Comparison of ENCODE assay signal across 17 mouse cellular contexts in the genomic region with DNA sequence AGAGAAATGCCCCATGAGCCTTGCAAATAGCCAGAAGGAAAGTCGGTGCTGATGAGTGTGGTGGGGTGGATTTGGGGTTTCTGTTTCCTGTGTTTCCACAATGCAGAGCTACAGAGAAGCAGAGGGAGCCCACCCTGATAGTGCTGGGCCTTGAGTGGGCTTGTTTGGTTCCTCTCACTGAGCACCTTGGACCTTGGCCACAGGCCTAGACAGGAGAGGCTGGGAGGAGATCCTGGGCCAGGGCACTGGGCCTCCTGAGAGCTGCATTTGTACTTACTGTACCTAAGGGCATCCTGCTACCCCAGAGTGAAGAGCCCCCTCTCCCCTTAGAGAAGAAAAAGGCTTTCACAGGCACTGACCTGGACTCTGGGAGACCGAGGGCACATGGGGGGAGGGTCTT. TPM values are rescaled to one million over a fixed set of nuclear protein-coding genes. Genes with fewer than 3 reads are reported as not detected.
DNase-seq lines count a peak whose midpoint lies in the region; ATAC-seq and TF ChIP-seq lines count a peak whose summit lies in the region.
"Had no signal": no experiment of that assay in that cellular context is flagged by ENCODE, and none has a peak within 500 bp of the region (broad histone marks: within the 10 kb centered on the region; RNA-seq: fewer than 3 reads in every experiment).

No protein-coding gene starts in this region.

- H3K4me3 ChIP-seq in gastrocnemius, adult 2 months: no peak overlapping the region
- H3K4me3 ChIP-seq in hindbrain, embryonic 10.5 days: no peak overlapping the region
- no peak overlapping the region for H3K4me3 ChIP-seq in hindbrain, postnatal 0 days (ENCODE audit: low read length)
- no peak overlapping the region for H3K4me3 ChIP-seq in midbrain, embryonic 13.5 days (replicated peaks)
- no peak overlapping the region for H3K4me3 ChIP-seq in midbrain, embryonic 11.5 days (ENCODE audit: low read depth, low read length)
- H3K4me3 ChIP-seq in forebrain, embryonic 16.5 days (replicated peaks; ENCODE audit: low read length): no peak overlapping the region
- H3K4me3 ChIP-seq: forebrain, embryonic 12.5 days; liver, embryonic 13.5 days; neural tube, embryonic 15.5 days had no signal

- no peaks in the 10 kb centered on the region for H3K27me3 ChIP-seq in hindbrain, embryonic 10.5 days (ENCODE audit: insufficient read depth, poor library complexity, severe bottlenecking)
- no peaks in the 10 kb centered on the region for H3K27me3 ChIP-seq in hindbrain, postnatal 0 days (ENCODE audit: insufficient read depth, low read length)
- H3K27me3 ChIP-seq in midbrain, embryonic 13.5 days: no peaks in the 10 kb centered on the region
- H3K27me3 ChIP-seq in midbrain, embryonic 11.5 days (ENCODE audit: control insufficient read depth, insufficient read depth, low read length): no peaks in the 10 kb centered on the region
- H3K27me3 ChIP-seq in forebrain, embryonic 16.5 days (replicated peaks; ENCODE audit: control insufficient read depth, insufficient read depth, low read length): no peaks in the 10 kb centered on the region
- H3K27me3 ChIP-seq: forebrain, embryonic 12.5 days; neural tube, embryonic 15.5 days had no signal

- no peak for ATAC-seq in hindbrain, postnatal 0 days
- ATAC-seq in midbrain, embryonic 13.5 days: no peak
- ATAC-seq in midbrain, embryonic 11.5 days (ENCODE audit: low FRiP score): no peak
- no peak for ATAC-seq in forebrain, embryonic 16.5 days
- ATAC-seq: inflammation-experienced regulatory T-cells, adult 6 months had no signal

- H3K36me3 ChIP-seq in hindbrain, embryonic 10.5 days: no peaks in the 10 kb centered on the region
- no peaks in the 10 kb centered on the region for H3K36me3 ChIP-seq in hindbrain, postnatal 0 days (ENCODE audit: insufficient read depth, low read length)
- no peaks in the 10 kb centered on the region for H3K36me3 ChIP-seq in midbrain, embryonic 13.5 days
- no peaks in the 10 kb centered on the region for H3K36me3 ChIP-seq in midbrain, embryonic 11.5 days (ENCODE audit: control insufficient read depth, insufficient read depth, low read length)
- H3K36me3 ChIP-seq in forebrain, embryonic 16.5 days (ENCODE audit: control insufficient read depth, insufficient read depth): no peaks in the 10 kb centered on the region
- H3K36me3 ChIP-seq: forebrain, embryonic 12.5 days; liver, embryonic 13.5 days; neural tube, embryonic 15.5 days had no signal

- no peak overlapping the region for H3K9ac ChIP-seq in hindbrain, postnatal 0 days (replicated peaks; ENCODE audit: low read length)
- H3K9ac ChIP-seq in midbrain, embryonic 13.5 days (replicated peaks): peak overlapping the region; percentile 10; the same call in 1 of the 2 replicates
- no peak overlapping the region for H3K9ac ChIP-seq in midbrain, embryonic 11.5 days (ENCODE audit: low read length)
- no peak overlapping the region for H3K9ac ChIP-seq in forebrain, embryonic 16.5 days (replicated peaks; ENCODE audit: low read depth, low read length)
- H3K9ac ChIP-seq: forebrain, embryonic 12.5 days; liver, embryonic 13.5 days; neural tube, embryonic 15.5 days had no signal

- intact Hi-C loops in gastrocnemius, adult 2 months (cut with DNase I): no loop called here

- DNase-seq in gastrocnemius, adult 2 months: no peak
- no peak for DNase-seq in gastrocnemius, postnatal 10 days
- no peak for DNase-seq in hindbrain, embryonic 10.5 days (ENCODE audit: low spot score)
- no peak for DNase-seq in hindbrain, postnatal 0 days (ENCODE audit: low spot score)
- no peak for DNase-seq in midbrain, embryonic 11.5 days (ENCODE audit: low spot score, missing footprints)
- no peak for DNase-seq in retina, postnatal 1 day
- DNase-seq: adrenal gland, postnatal 25 days; cerebellum, adult 8-10 months; layer of hippocampus, postnatal 36 days; left cerebral cortex, postnatal 4 days; liver, embryonic 13.5 days; lung, postnatal 14 days had no signal

- 72% methylated on average over 2 of the region's 2 CpGs for WGBS in hindbrain, embryonic 10.5 days
- WGBS in hindbrain, postnatal 0 days: 55% methylated on average over 2 of the region's 2 CpGs
- WGBS in midbrain, embryonic 13.5 days: 84% methylated on average over 2 of the region's 2 CpGs
- WGBS in midbrain, embryonic 11.5 days: 72% methylated on average over 2 of the region's 2 CpGs
- WGBS in forebrain, embryonic 16.5 days: 68% methylated on average over 2 of the region's 2 CpGs

- H3K9me3 ChIP-seq in hindbrain, embryonic 10.5 days: no peaks in the 10 kb centered on the region
- H3K9me3 ChIP-seq in hindbrain, postnatal 0 days (ENCODE audit: low read length): no peaks in the 10 kb centered on the region
- H3K9me3 ChIP-seq in midbrain, embryonic 13.5 days: no peaks in the 10 kb centered on the region
- no peaks in the 10 kb centered on the region for H3K9me3 ChIP-seq in midbrain, embryonic 11.5 days (ENCODE audit: control insufficient read depth, low read length)
- H3K9me3 ChIP-seq in forebrain, embryonic 16.5 days (ENCODE audit: control insufficient read depth, low read length): no peaks in the 10 kb centered on the region
- H3K9me3 ChIP-seq: forebrain, embryonic 12.5 days; liver, embryonic 13.5 days; neural tube, embryonic 15.5 days had no signal

- H3K4me1 ChIP-seq in hindbrain, embryonic 10.5 days (replicated peaks): peaks cover 52% of the 10 kb centered on the region
- peaks cover 8% of the 10 kb centered on the region for H3K4me1 ChIP-seq in hindbrain, postnatal 0 days (ENCODE audit: insufficient read depth, low read length)
- peaks cover 27% of the 10 kb centered on the region for H3K4me1 ChIP-seq in midbrain, embryonic 13.5 days (replicated peaks)
- H3K4me1 ChIP-seq in midbrain, embryonic 11.5 days (ENCODE audit: control insufficient read depth, insufficient read depth, low read length): peaks cover 7% of the 10 kb centered on the region
- H3K4me1 ChIP-seq in forebrain, embryonic 16.5 days (replicated peaks; ENCODE audit: control insufficient read depth, insufficient read depth, low read length): 0 out of 2 replicates have a peak, but pooled peaks cover 4% of the 10 kb centered on the region

- peak overlapping the region; percentile 80 for H3K27ac ChIP-seq in gastrocnemius, adult 2 months
- H3K27ac ChIP-seq in hindbrain, embryonic 10.5 days: peak overlapping the region; percentile 79
- no peak overlapping the region for H3K27ac ChIP-seq in hindbrain, postnatal 0 days
- H3K27ac ChIP-seq in midbrain, embryonic 13.5 days: no peak overlapping the region
- no peak overlapping the region for H3K27ac ChIP-seq in midbrain, embryonic 11.5 days (ENCODE audit: low read depth, low read length)
- H3K27ac ChIP-seq in forebrain, embryonic 16.5 days (ENCODE audit: low read length): no peak overlapping the region
- H3K27ac ChIP-seq: forebrain, embryonic 12.5 days; liver, embryonic 13.5 days; neural tube, embryonic 15.5 days had no signal

- no peak overlapping the region for H3K4me2 ChIP-seq in hindbrain, postnatal 0 days (ENCODE audit: low read depth, low read length)
- H3K4me2 ChIP-seq in midbrain, embryonic 13.5 days (replicated peaks): no peak overlapping the region
- H3K4me2 ChIP-seq in midbrain, embryonic 11.5 days: no peak overlapping the region
- no peak overlapping the region for H3K4me2 ChIP-seq in forebrain, embryonic 16.5 days (ENCODE audit: low read length)
- H3K4me2 ChIP-seq: forebrain, embryonic 12.5 days; liver, embryonic 13.5 days; neural tube, embryonic 15.5 days had no signal

- no peak for TF ChIP-seq CTCF in gastrocnemius, adult 2 months (IDR thresholded peaks at IDR 0.05)
- no peak for TF ChIP-seq CTCF in hindbrain, postnatal 0 days (IDR thresholded peaks at IDR 0.05; ENCODE audit: low read depth)

RNA-seq across cellular contexts. Expression of a gene that starts 43.4 kb away (rescaled TPM):
- total RNA-seq in gastrocnemius, adult 2 months (2021): 10 to 100 TPM; 27.1 to 30.9 TPM
- total RNA-seq in gastrocnemius, postnatal 10 days (2021): 10 to 100 TPM; 22.9 to 28.4 TPM
- 8.5 and 8.8 TPM in 2 replicates for polyA plus RNA-seq in hindbrain, embryonic 10.5 days (2016; fragmentation: Nextera tagmentation; extraction: Ambion mirVana)
- total RNA-seq in hindbrain, postnatal 0 days (2014; rRNA removed): 35.2 and 48.8 TPM in 2 replicates
- polyA plus RNA-seq in hindbrain, postnatal 0 days (2015; fragmentation: Nextera tagmentation; extraction: Ambion mirVana): 12.5 and 12.9 TPM in 2 replicates
- 9.9 and 10.3 TPM in 2 replicates for polyA plus RNA-seq in midbrain, embryonic 13.5 days (2015; fragmentation: Nextera tagmentation; extraction: Ambion mirVana)
- polyA plus RNA-seq in midbrain, embryonic 11.5 days (2014; fragmentation: Nextera tagmentation; extraction: Ambion mirVana): 8.9 and 10.0 TPM in 2 replicates
- 13.6 and 16.5 TPM in 2 replicates for polyA plus RNA-seq in forebrain, embryonic 16.5 days (2015; fragmentation: Nextera tagmentation; extraction: Ambion mirVana)

Comparison
In these comparisons a context has a peak if more than half of its experiments do, and no peak if none do; other contexts are left out.
1. H3K27ac ChIP-seq: peak in gastrocnemius, adult 2 months (single experiment) and hindbrain, embryonic 10.5 days (single experiment); none in hindbrain, postnatal 0 days (single experiment), midbrain, embryonic 13.5 days (single experiment), midbrain, embryonic 11.5 days (single experiment) and forebrain, embryonic 16.5 days (single experiment).